Mouse (Mus musculus): ENCODE results near the gene Ifna15. TPM values are rescaled to one million over a fixed set of nuclear protein-coding genes. Genes with fewer than 3 reads are reported as not detected.

Gene Ifna15
- polyA plus RNA-seq, 2 experiments from 2014 or later, result not detected

DNA sequence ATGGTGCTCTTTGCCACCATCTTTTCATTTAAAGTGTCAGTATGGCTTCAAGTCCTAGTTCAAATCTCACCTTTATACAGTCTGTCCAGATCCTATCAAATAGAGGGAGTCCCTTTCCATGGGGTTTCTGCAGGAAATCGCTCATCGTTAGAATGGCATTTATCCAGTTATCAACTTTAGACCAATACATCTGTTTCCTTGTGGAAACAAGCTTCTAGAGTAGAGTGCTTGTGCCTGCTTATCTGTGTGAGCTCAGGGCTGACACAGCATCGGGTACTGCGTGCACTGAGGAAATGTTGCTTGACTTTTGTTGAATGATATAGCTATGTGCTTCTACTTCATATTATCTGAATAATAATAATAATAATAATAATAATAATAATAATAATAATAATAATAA lies 44.3 kb downstream of the Ifna15 start:
- ATAC-seq, result no peak

Other genes starting within 250 kb of the Ifna15 start
- under 1 TPM; 0.13 to 0.42 TPM for gene Hacd4, start 119.3 kb downstream of the Ifna15 start, polyA plus RNA-seq (2017; shearing (Covaris generic))
- not detected for gene Ifnb1, start 35.5 kb downstream of the Ifna15 start, polyA plus RNA-seq (2017; shearing (Covaris generic))
- not detected for gene Ifna14, start 13.6 kb upstream of the Ifna15 start, polyA plus RNA-seq (2017; shearing (Covaris generic))
- not detected for gene Ifna9, start 34.1 kb upstream of the Ifna15 start, polyA plus RNA-seq (2017; shearing (Covaris generic))
- not detected for gene Ifna12, start 45.1 kb upstream of the Ifna15 start, polyA plus RNA-seq (2017; shearing (Covaris generic))
- not detected for gene C87499, start 76.2 kb upstream of the Ifna15 start, polyA plus RNA-seq (2017; shearing (Covaris generic))
- not detected for gene Ifna13, start 86.2 kb upstream of the Ifna15 start, polyA plus RNA-seq (2017; shearing (Covaris generic))
- gene Ifna16, start 118.7 kb upstream of the Ifna15 start, polyA plus RNA-seq (2017; shearing (Covaris generic)), result not detected
- gene Ifna2, start 125.7 kb upstream of the Ifna15 start, polyA plus RNA-seq (2017; shearing (Covaris generic)), result not detected
- not detected for gene Ifnab, start 133.1 kb upstream of the Ifna15 start, polyA plus RNA-seq (2017; shearing (Covaris generic))
- not detected for gene Gm26566, start 163.6 kb upstream of the Ifna15 start, polyA plus RNA-seq (2017; shearing (Covaris generic))
- gene Klhl9, start 164.2 kb upstream of the Ifna15 start, polyA plus RNA-seq (2017; shearing (Covaris generic)), result 10 to 100 TPM; 31.9 to 33.2 TPM
- gene Gm13271, start 196.6 kb upstream of the Ifna15 start, polyA plus RNA-seq (2017; shearing (Covaris generic)), result not detected
- gene Gm13283, start 201.9 kb upstream of the Ifna15 start, polyA plus RNA-seq (2017; shearing (Covaris generic)), result under 1 TPM in 1 of 2 experiments, not detected in 1; 0.37 TPM
- not detected for gene Gm13290, start 215.6 kb upstream of the Ifna15 start, polyA plus RNA-seq (2017; shearing (Covaris generic))
- not detected for gene Gm13289, start 218.7 kb upstream of the Ifna15 start, polyA plus RNA-seq (2017; shearing (Covaris generic))
- not detected for gene Gm13272, start 221.6 kb upstream of the Ifna15 start, polyA plus RNA-seq (2017; shearing (Covaris generic))
- not detected for gene Ifnz, start 223.9 kb upstream of the Ifna15 start, polyA plus RNA-seq (2017; shearing (Covaris generic))
- not detected for gene Gm13276, start 227.5 kb upstream of the Ifna15 start, polyA plus RNA-seq (2017; shearing (Covaris generic))
- not detected for gene Gm13277, start 230.4 kb upstream of the Ifna15 start, polyA plus RNA-seq (2017; shearing (Covaris generic))
- not detected for gene Gm13278, start 233.3 kb upstream of the Ifna15 start, polyA plus RNA-seq (2017; shearing (Covaris generic))
- not detected for gene Gm13275, start 236.2 kb upstream of the Ifna15 start, polyA plus RNA-seq (2017; shearing (Covaris generic))
- not detected for gene Gm13279, start 239.2 kb upstream of the Ifna15 start, polyA plus RNA-seq (2017; shearing (Covaris generic))
- under 1 TPM in 1 of 2 experiments, not detected in 1; 0.38 TPM for gene Gm13285, start 241.4 kb upstream of the Ifna15 start, polyA plus RNA-seq (2017; shearing (Covaris generic))
- gene Gm13287, start 245.0 kb upstream of the Ifna15 start, polyA plus RNA-seq (2017; shearing (Covaris generic)), result not detected
- not detected for gene Gm13288, start 247.3 kb upstream of the Ifna15 start, polyA plus RNA-seq (2017; shearing (Covaris generic))

Data from activated CD4-positive, CD25-positive, alpha-beta regulatory T cell, adult 4 months (primary cell).